Mouse (Mus musculus): ENCODE measurements around the gene Psenen. TPM values are rescaled to one million over a fixed set of nuclear protein-coding genes. Genes with fewer than 3 reads are reported as not detected.

Psenen gene
- polyA plus RNA-seq (2015; fragmentation: Nextera tagmentation; extraction: Ambion mirVana), result 117 and 121 TPM in 2 replicates

- peak within 1 kb of the TSS; percentile 92 for H3K27ac ChIP-seq (ENCODE audit: low read length)
- no peaks in the 10 kb centered on the region for H3K36me3 ChIP-seq (ENCODE audit: control insufficient read depth, insufficient read depth)
- peak; percentile 87 for ATAC-seq
- peak within 1 kb of the TSS; percentile 86 for H3K4me3 ChIP-seq (replicated peaks; ENCODE audit: low read length)
- H3K9me3 ChIP-seq (ENCODE audit: control insufficient read depth, low read length), result no peaks in the 10 kb centered on the region
- WGBS, result under 1% methylated on average over 45 of the region's 45 CpGs
- H3K4me2 ChIP-seq (ENCODE audit: low read length), result peak within 1 kb of the TSS; percentile 71
- no peaks in the 10 kb centered on the region for H3K27me3 ChIP-seq (replicated peaks; ENCODE audit: control insufficient read depth, insufficient read depth, low read length)
- peaks cover 27% of the 10 kb centered on the region for H3K4me1 ChIP-seq (replicated peaks; ENCODE audit: control insufficient read depth, insufficient read depth, low read length)
- H3K9ac ChIP-seq (replicated peaks; ENCODE audit: low read depth, low read length), result peak within 1 kb of the TSS; percentile 83
Observed at GRCm38 (mm10) chr7:30563117-30563905, at the start of gene Psenen, which contains the start of the genes U2af1l4 and Gm49396. Gene Psenen (minus strand): TSS chr7:30563627. Gene U2af1l4 (plus strand): TSS chr7:30563301. Gene Gm49396 (plus strand): TSS chr7:30563344.

- no peaks in the 10 kb centered on the region for H3K9me3 ChIP-seq (ENCODE audit: control insufficient read depth, low read length)
- ATAC-seq, result no peak
- no peaks in the 10 kb centered on the region for H3K27me3 ChIP-seq (replicated peaks; ENCODE audit: control insufficient read depth, insufficient read depth, low read length)
- no peaks in the 10 kb centered on the region for H3K4me1 ChIP-seq (replicated peaks; ENCODE audit: control insufficient read depth, insufficient read depth, low read length)
- no peak within 1 kb of the TSS for H3K9ac ChIP-seq (replicated peaks; ENCODE audit: low read depth, low read length)
- no peak within 1 kb of the TSS for H3K27ac ChIP-seq (ENCODE audit: low read length)
- WGBS, result 80% methylated on average over 8 of the region's 8 CpGs
- H3K4me2 ChIP-seq (ENCODE audit: low read length), result no peak within 1 kb of the TSS
- peaks cover 11% of the 10 kb centered on the region for H3K36me3 ChIP-seq (ENCODE audit: control insufficient read depth, insufficient read depth)
- no peak within 1 kb of the TSS for H3K4me3 ChIP-seq (replicated peaks; ENCODE audit: low read length)
Observed at GRCm38 (mm10) chr7:30612654-30613402, 49.4 kb upstream of the Psenen start, which contains the start of gene Upk1a. Gene Upk1a (minus strand): TSS chr7:30612847.

GRCm38 (mm10) chr7:30610043-30610442 lies 46.6 kb upstream of the Psenen start:
- Histone ChIP-seq H3K4me2 (ENCODE audit: low read length) (no peak overlapping the region), H3K4me3 (replicated peaks; ENCODE audit: low read length) (no peak overlapping the region), H3K9ac (replicated peaks; ENCODE audit: low read depth, low read length) (no peak overlapping the region), H3K36me3 (ENCODE audit: control insufficient read depth, insufficient read depth) (no peaks in the 10 kb centered on the region), H3K27ac (ENCODE audit: low read length) (no peak overlapping the region), H3K27me3 (replicated peaks; ENCODE audit: control insufficient read depth, insufficient read depth, low read length) (no peaks in the 10 kb centered on the region), H3K9me3 (ENCODE audit: control insufficient read depth, low read length) (no peaks in the 10 kb centered on the region), H3K4me1 (replicated peaks; ENCODE audit: control insufficient read depth, insufficient read depth, low read length) (no peaks in the 10 kb centered on the region)
- WGBS, result 58% methylated on average over 7 of the region's 7 CpGs
- ATAC-seq, result no peak

GRCm38 (mm10) chr7:30608476-30608875 lies 45.0 kb upstream of the Psenen start:
- Histone ChIP-seq H3K27ac (ENCODE audit: low read length) (no peak overlapping the region), H3K36me3 (ENCODE audit: control insufficient read depth, insufficient read depth) (no peaks in the 10 kb centered on the region), H3K9me3 (ENCODE audit: control insufficient read depth, low read length) (no peaks in the 10 kb centered on the region), H3K4me2 (ENCODE audit: low read length) (no peak overlapping the region), H3K27me3 (replicated peaks; ENCODE audit: control insufficient read depth, insufficient read depth, low read length) (no peaks in the 10 kb centered on the region), H3K9ac (replicated peaks; ENCODE audit: low read depth, low read length) (no peak overlapping the region), H3K4me3 (replicated peaks; ENCODE audit: low read length) (no peak overlapping the region), H3K4me1 (replicated peaks; ENCODE audit: control insufficient read depth, insufficient read depth, low read length) (no peaks in the 10 kb centered on the region)
- WGBS, result 43% methylated on average over 15 of the region's 16 CpGs
- ATAC-seq, result no peak

- no peak overlapping the region for H3K27ac ChIP-seq (ENCODE audit: low read length)
- H3K27me3 ChIP-seq (replicated peaks; ENCODE audit: control insufficient read depth, insufficient read depth, low read length), result no peaks in the 10 kb centered on the region
- no peaks in the 10 kb centered on the region for H3K9me3 ChIP-seq (ENCODE audit: control insufficient read depth, low read length)
- H3K36me3 ChIP-seq (ENCODE audit: control insufficient read depth, insufficient read depth), result no peaks in the 10 kb centered on the region
- H3K4me3 ChIP-seq (replicated peaks; ENCODE audit: low read length), result no peak overlapping the region
- 30% methylated on average over 8 of the region's 8 CpGs for WGBS
- no peaks in the 10 kb centered on the region for H3K4me1 ChIP-seq (replicated peaks; ENCODE audit: control insufficient read depth, insufficient read depth, low read length)
- H3K9ac ChIP-seq (replicated peaks; ENCODE audit: low read depth, low read length), result no peak overlapping the region
- no peak overlapping the region for H3K4me2 ChIP-seq (ENCODE audit: low read length)
- no peak; the same call in 1 of the 2 replicates for ATAC-seq
Observed at GRCm38 (mm10) chr7:30607706-30608309, 44.4 kb upstream of the Psenen start.

GRCm38 (mm10) chr7:30604944-30605343 lies 41.5 kb upstream of the Psenen start:
- 87% methylated on average over 8 of the region's 8 CpGs for WGBS
- Histone ChIP-seq H3K36me3 (ENCODE audit: control insufficient read depth, insufficient read depth) (no peaks in the 10 kb centered on the region), H3K4me1 (replicated peaks; ENCODE audit: control insufficient read depth, insufficient read depth, low read length) (peaks cover 8% of the 10 kb centered on the region), H3K9me3 (ENCODE audit: control insufficient read depth, low read length) (no peaks in the 10 kb centered on the region), H3K4me3 (replicated peaks; ENCODE audit: low read length) (no peak overlapping the region), H3K4me2 (ENCODE audit: low read length) (no peak overlapping the region), H3K27ac (ENCODE audit: low read length) (no peak overlapping the region), H3K27me3 (replicated peaks; ENCODE audit: control insufficient read depth, insufficient read depth, low read length) (no peaks in the 10 kb centered on the region), H3K9ac (replicated peaks; ENCODE audit: low read depth, low read length) (no peak overlapping the region)
- no peak for ATAC-seq

- no peaks in the 10 kb centered on the region for H3K27me3 ChIP-seq (replicated peaks; ENCODE audit: control insufficient read depth, insufficient read depth, low read length)
- H3K27ac ChIP-seq (ENCODE audit: low read length), result no peak overlapping the region
- no peaks in the 10 kb centered on the region for H3K9me3 ChIP-seq (ENCODE audit: control insufficient read depth, low read length)
- H3K36me3 ChIP-seq (ENCODE audit: control insufficient read depth, insufficient read depth), result no peaks in the 10 kb centered on the region
- H3K4me2 ChIP-seq (ENCODE audit: low read length), result no peak overlapping the region
- H3K9ac ChIP-seq (replicated peaks; ENCODE audit: low read depth, low read length), result no peak overlapping the region
- H3K4me1 ChIP-seq (replicated peaks; ENCODE audit: control insufficient read depth, insufficient read depth, low read length), result peaks cover 12% of the 10 kb centered on the region
- WGBS, result 62% methylated on average over 8 of the region's 8 CpGs
- H3K4me3 ChIP-seq (replicated peaks; ENCODE audit: low read length), result no peak overlapping the region
- ATAC-seq, result no peak
Observed at GRCm38 (mm10) chr7:30604424-30604823, 41.0 kb upstream of the Psenen start.

- Histone ChIP-seq H3K9ac (replicated peaks; ENCODE audit: low read depth, low read length) (no peak overlapping the region), H3K27me3 (replicated peaks; ENCODE audit: control insufficient read depth, insufficient read depth, low read length) (no peaks in the 10 kb centered on the region), H3K4me2 (ENCODE audit: low read length) (no peak overlapping the region), H3K27ac (ENCODE audit: low read length) (no peak overlapping the region), H3K4me1 (replicated peaks; ENCODE audit: control insufficient read depth, insufficient read depth, low read length) (peaks cover 12% of the 10 kb centered on the region), H3K4me3 (replicated peaks; ENCODE audit: low read length) (no peak overlapping the region), H3K36me3 (ENCODE audit: control insufficient read depth, insufficient read depth) (no peaks in the 10 kb centered on the region), H3K9me3 (ENCODE audit: control insufficient read depth, low read length) (no peaks in the 10 kb centered on the region)
- ATAC-seq, result no peak
- 56% methylated on average over 3 of the region's 3 CpGs for WGBS
Observed at GRCm38 (mm10) chr7:30602583-30602982, 39.2 kb upstream of the Psenen start.

GRCm38 (mm10) chr7:30600651-30601050 lies 37.2 kb upstream of the Psenen start:
- peaks cover 12% of the 10 kb centered on the region for H3K4me1 ChIP-seq (replicated peaks; ENCODE audit: control insufficient read depth, insufficient read depth, low read length)
- H3K9ac ChIP-seq (replicated peaks; ENCODE audit: low read depth, low read length), result no peak overlapping the region
- no peak overlapping the region for H3K4me3 ChIP-seq (replicated peaks; ENCODE audit: low read length)
- H3K36me3 ChIP-seq (ENCODE audit: control insufficient read depth, insufficient read depth), result no peaks in the 10 kb centered on the region
- no peak overlapping the region for H3K27ac ChIP-seq (ENCODE audit: low read length)
- no peaks in the 10 kb centered on the region for H3K27me3 ChIP-seq (replicated peaks; ENCODE audit: control insufficient read depth, insufficient read depth, low read length)
- ATAC-seq, result no peak
- peak overlapping the region; percentile 34; the same call in 1 of the 2 replicates for H3K4me2 ChIP-seq (ENCODE audit: low read length)
- H3K9me3 ChIP-seq (ENCODE audit: control insufficient read depth, low read length), result no peaks in the 10 kb centered on the region
- WGBS, result 69% methylated on average over 7 of the region's 7 CpGs
